Mouse (Mus musculus) midbrain, embryonic 15.5 days (tissue): ENCODE measurements at regions not wholly inside any gene's neighbourhood (a gene's known extent, or its start where the extent isn't known, plus 50 kb on each side); places are given as distances from the start of the nearest gene placed in this dataset.

ENCODE experiments used
- ATAC-seq: fragments of 200-750 bp; cut with Nextera tagmentation; replicated peaks from 2 replicates; pipeline ENCODE4 v1.8.0; 2017; ENCODE audit warnings: moderate TSS enrichment
- H3K27ac ChIP-seq: fragments of 300-500 bp; sonication (generic); 2 replicates; pipeline ENCODE4 v1.5.1; 2015; ENCODE audit warnings: mild to moderate bottlenecking, inconsistent platforms
- H3K27me3 ChIP-seq: fragments of 300-500 bp; sonication (generic); replicated peaks from 2 replicates; pipeline ENCODE4 v1.6.1; 2015; ENCODE audit warnings: inconsistent platforms
- H3K36me3 ChIP-seq: fragments of 300-500 bp; sonication (generic); replicated peaks from 2 replicates; pipeline ENCODE4 v1.6.1; 2015; ENCODE audit warnings: inconsistent platforms
- H3K4me1 ChIP-seq: fragments of 300-500 bp; sonication (generic); 2 replicates; pipeline ENCODE4 v1.6.1; 2015; ENCODE audit warnings: inconsistent platforms
- H3K4me2 ChIP-seq: fragments of 300-500 bp; sonication (generic); 2 replicates; pipeline ENCODE4 v1.6.1; 2015; ENCODE audit warnings: inconsistent platforms, mild to moderate bottlenecking, moderate library complexity
- H3K4me3 ChIP-seq: fragments of 300-500 bp; sonication (generic); 2 replicates; pipeline ENCODE4 v1.5.1; 2015; ENCODE audit warnings: mild to moderate bottlenecking, inconsistent platforms
- H3K9ac ChIP-seq: fragments of 300-500 bp; sonication (generic); 2 replicates; pipeline ENCODE4 v1.6.1; 2015; ENCODE audit warnings: mild to moderate bottlenecking, inconsistent platforms
- H3K9me3 ChIP-seq: fragments of 300-500 bp; sonication (generic); 2 replicates; pipeline ENCODE4 v1.6.1; 2016; ENCODE audit warnings: inconsistent platforms
- WGBS: fragments of 180-500 bp; shearing (Covaris S2); methylation state at CpG from one replicate; pipeline ENCODE4 v1.1.7; 2015; ENCODE audit warnings: mixed read lengths; 5-methylcytosine and 5-hydroxymethylcytosine counted together

- Histone ChIP-seq H3K4me1 (peaks cover 16% of the 10 kb centered on the region), H3K4me2 (peak overlapping the region; percentile 18), H3K9me3 (no peaks in the 10 kb centered on the region), H3K9ac (no peak overlapping the region), H3K27me3 (no peaks in the 10 kb centered on the region), H3K27ac (0 out of 2 replicates have a peak overlapping the region, but pooled peaks have one; percentile 13), H3K36me3 (no peaks in the 10 kb centered on the region), H3K4me3 (no peak overlapping the region)
- ATAC-seq: no peak
- 18% methylated on average over 16 of the region's 17 CpGs for WGBS
Measured at GRCm38 (mm10) chr17:29438347-29439235, 52.0 kb upstream of the Pim1 start.

DNA sequence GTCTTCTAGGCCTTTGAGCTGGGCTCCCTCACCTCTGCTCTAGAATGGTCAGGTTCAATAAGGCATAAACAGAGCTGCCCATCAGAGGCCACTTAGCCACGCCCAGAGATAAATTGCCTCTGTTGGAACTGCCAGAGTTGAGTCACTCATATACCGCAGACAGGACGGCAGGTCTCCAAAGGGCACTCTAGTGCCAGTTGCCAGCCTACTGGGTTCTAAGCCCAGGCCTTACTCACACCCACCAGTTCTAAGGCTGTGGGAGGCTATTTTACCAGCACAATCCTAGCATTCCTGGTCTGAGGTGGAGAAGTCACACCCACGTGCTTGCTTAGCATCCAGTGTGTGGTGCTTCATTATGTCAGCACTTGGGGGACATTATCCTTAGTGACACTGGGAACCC is 50.6 kb upstream of the Pim1 start:
- Histone ChIP-seq H3K27ac (no peak overlapping the region), H3K4me3 (no peak overlapping the region), H3K4me2 (no peak overlapping the region), H3K36me3 (no peaks in the 10 kb centered on the region), H3K9me3 (no peaks in the 10 kb centered on the region), H3K27me3 (no peaks in the 10 kb centered on the region), H3K4me1 (peaks cover 19% of the 10 kb centered on the region), H3K9ac (no peak overlapping the region)
- 80% methylated on average over 4 of the region's 4 CpGs for WGBS
- no peak for ATAC-seq

DNA sequence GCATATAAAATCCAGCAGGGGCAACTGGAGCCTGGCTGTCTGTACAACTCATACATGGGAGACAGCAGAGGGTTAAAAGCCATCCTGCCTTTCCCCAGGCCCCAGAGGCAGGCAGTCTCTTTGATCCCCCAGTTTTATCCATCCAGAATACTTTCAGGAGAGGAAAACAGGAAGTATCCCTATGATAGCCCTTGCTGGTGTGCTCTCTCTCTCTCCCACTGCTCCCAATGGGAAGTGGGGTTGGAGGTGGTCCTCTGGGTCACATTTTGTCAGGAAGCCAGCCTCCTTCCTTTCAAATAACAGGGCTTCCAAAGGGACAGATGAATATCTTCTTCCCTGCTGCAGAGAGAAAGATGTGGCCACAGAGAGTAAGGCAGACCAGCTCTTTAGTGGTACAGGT is 50.1 kb upstream of the Pim1 start:
- no peak overlapping the region for H3K27ac ChIP-seq
- ATAC-seq: no peak
- H3K4me2 ChIP-seq: no peak overlapping the region
- no peaks in the 10 kb centered on the region for H3K9me3 ChIP-seq
- no peaks in the 10 kb centered on the region for H3K36me3 ChIP-seq
- no peaks in the 10 kb centered on the region for H3K27me3 ChIP-seq
- H3K4me1 ChIP-seq: peaks cover 22% of the 10 kb centered on the region
- H3K4me3 ChIP-seq: no peak overlapping the region
- no peak overlapping the region for H3K9ac ChIP-seq
